Comparison of ENCODE assay signal across 8 mouse cellular contexts in the genomic region with DNA sequence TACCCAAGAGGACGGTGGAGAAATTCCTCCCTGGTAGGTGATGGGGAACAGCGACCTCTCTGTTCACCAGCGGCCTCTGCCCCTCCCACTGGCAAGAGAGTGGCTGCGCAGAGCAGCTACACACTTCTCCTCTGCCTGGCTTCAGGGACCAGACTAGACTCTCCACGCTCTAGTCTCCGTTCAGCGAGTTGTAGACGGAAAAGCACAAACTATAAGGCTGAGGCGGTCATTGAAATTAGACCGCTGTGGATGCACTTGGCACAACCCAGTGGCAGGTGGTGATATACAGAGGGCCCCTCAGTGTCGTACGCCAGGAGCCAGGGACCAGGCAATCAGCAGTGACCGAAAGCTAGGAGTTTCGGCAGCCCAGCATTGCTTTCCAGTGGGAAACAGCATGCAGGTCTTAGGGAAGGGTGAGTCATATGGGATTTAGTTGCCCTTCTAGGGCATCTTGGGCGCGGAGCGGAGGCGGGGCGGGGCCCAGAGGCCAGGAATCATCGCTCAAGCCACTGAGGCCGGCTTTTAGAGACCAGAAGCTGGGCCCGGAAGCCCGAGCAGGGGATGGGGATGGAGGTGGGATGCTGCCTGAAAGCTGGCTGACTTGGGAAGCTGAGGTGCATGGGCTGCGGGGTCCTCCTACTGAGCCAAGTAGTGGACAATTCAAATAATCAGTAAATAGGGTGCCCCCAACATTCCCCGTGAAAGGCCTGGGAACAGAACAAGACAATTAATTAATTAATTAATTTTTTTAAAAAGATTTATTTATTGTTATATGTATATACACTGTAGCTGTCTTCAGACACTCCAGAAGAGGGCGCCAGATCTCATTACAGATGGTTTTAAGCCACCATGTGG. TPM values are rescaled to one million over a fixed set of nuclear protein-coding genes. Genes with fewer than 3 reads are reported as not detected.
DNase-seq lines count a peak whose midpoint lies in the region; ATAC-seq and TF ChIP-seq lines count a peak whose summit lies in the region.

No protein-coding gene starts in this region.

- H3K27me3 ChIP-seq in spleen, adult 2 months (ENCODE audit: control insufficient read depth, insufficient read depth, low read length): no peaks in the 10 kb centered on the region
- no peaks in the 10 kb centered on the region for H3K27me3 ChIP-seq in kidney, embryonic 15.5 days
- H3K27me3 ChIP-seq in stomach, embryonic 14.5 days (ENCODE audit: control insufficient read depth, insufficient read depth, low read length): no peaks in the 10 kb centered on the region

- H3K9me3 ChIP-seq in kidney, embryonic 15.5 days (replicated peaks): no peaks in the 10 kb centered on the region
- H3K9me3 ChIP-seq in stomach, embryonic 14.5 days (ENCODE audit: control insufficient read depth, low read depth, low read length): no peaks in the 10 kb centered on the region

- 37% methylated on average over 26 of the region's 26 CpGs for WGBS in spleen, adult 2 months
- 3% methylated on average over 26 of the region's 26 CpGs for WGBS in kidney, embryonic 15.5 days
- 4% methylated on average over 26 of the region's 26 CpGs for WGBS in stomach, embryonic 14.5 days

- DNase-seq in spleen, adult 2 months (ENCODE audit: low read depth in 1 of 2, low spot score in 2 of 2): no peak
- DNase-seq in spleen, adult 12 weeks (ENCODE audit: low spot score): no peak
- DNase-seq in cerebellum, postnatal 14 days: peak; percentile 70 to 76
- DNase-seq in lung, postnatal 10 days: peak; percentile 46
- no peak for DNase-seq in ovary, postnatal 10 days (ENCODE audit: low spot score)

- no peak overlapping the region for H3K27ac ChIP-seq in spleen, adult 2 months (ENCODE audit: insufficient read depth, low read length)
- H3K27ac ChIP-seq in kidney, embryonic 15.5 days: peak overlapping the region; percentile 48
- H3K27ac ChIP-seq in stomach, embryonic 14.5 days (ENCODE audit: low read length): no peak overlapping the region

- peak overlapping the region; percentile 81 for H3K4me2 ChIP-seq in kidney, embryonic 15.5 days
- peak overlapping the region; percentile 62 for H3K4me2 ChIP-seq in stomach, embryonic 14.5 days (replicated peaks; ENCODE audit: low read depth, low read length)

- peak; percentile 24; the same call in 1 of the 2 replicates for TF ChIP-seq CTCF in spleen, adult 2 months (IDR thresholded peaks at IDR 0.05; ENCODE audit: extremely low read depth, insufficient read depth, insufficient read length, insufficient replicate concordance)

- peak overlapping the region; percentile 40 for H3K9ac ChIP-seq in kidney, embryonic 15.5 days
- 0 out of 2 replicates have a peak overlapping the region, but pooled peaks have one; percentile 4 for H3K9ac ChIP-seq in stomach, embryonic 14.5 days (replicated peaks; ENCODE audit: low read depth, low read length)

- H3K4me1 ChIP-seq in spleen, adult 2 months (ENCODE audit: control insufficient read depth, insufficient read depth, insufficient read length): no peaks in the 10 kb centered on the region
- H3K4me1 ChIP-seq in kidney, embryonic 15.5 days: peaks cover 8% of the 10 kb centered on the region; the same call in 1 of the 2 replicates
- H3K4me1 ChIP-seq in stomach, embryonic 14.5 days (ENCODE audit: control insufficient read depth, insufficient read depth, low read length): no peaks in the 10 kb centered on the region

- peak; percentile 94 for ATAC-seq in granulocyte monocyte progenitor cell, adult 5-6 weeks (replicated peaks; ENCODE audit: poor library complexity, severe bottlenecking)
- ATAC-seq in kidney, embryonic 15.5 days (replicated peaks; ENCODE audit: low FRiP score): peak; percentile 93
- ATAC-seq in stomach, embryonic 14.5 days (ENCODE audit: insufficient number of reproducible peaks, insufficient read depth, low FRiP score, low read depth): peak; percentile 88

- peak overlapping the region; percentile 41; the same call in 1 of the 2 replicates for H3K4me3 ChIP-seq in spleen, adult 2 months (ENCODE audit: extremely low read depth, insufficient read depth, insufficient read length)
- H3K4me3 ChIP-seq in kidney, embryonic 15.5 days (replicated peaks): peak overlapping the region; percentile 46
- peak overlapping the region; percentile 27 for H3K4me3 ChIP-seq in stomach, embryonic 14.5 days (ENCODE audit: low read depth, low read length)

- no peak for TF ChIP-seq POLR2A in spleen, adult 2 months (IDR thresholded peaks at IDR 0.05; ENCODE audit: low read depth, low read length)

- no peaks in the 10 kb centered on the region; the same call in 1 of the 2 replicates for H3K36me3 ChIP-seq in spleen, adult 2 months (ENCODE audit: control insufficient read depth, insufficient read depth, low read length)
- H3K36me3 ChIP-seq in kidney, embryonic 15.5 days: no peaks in the 10 kb centered on the region
- H3K36me3 ChIP-seq in stomach, embryonic 14.5 days (ENCODE audit: control insufficient read depth, insufficient read depth, low read length): no peaks in the 10 kb centered on the region

RNA-seq across cellular contexts. Expression of gene Klhl33, which starts 6.9 kb away (rescaled TPM):
- polyA plus RNA-seq in spleen, adult 2 months (2012; rRNA removed): 0.09 and 0.18 TPM in 2 replicates
- total RNA-seq in granulocyte monocyte progenitor cell, adult 5-6 weeks (2014; fragmentation: Nextera tagmentation): 0.17 TPM in 1 of 2 replicates, not detected in the other
- total RNA-seq in granulocyte monocyte progenitor cell, adult 5-6 weeks (2017): 0.10 and 0.73 TPM in 2 replicates
- polyA plus RNA-seq in kidney, embryonic 15.5 days (2015; fragmentation: Nextera tagmentation; extraction: Ambion mirVana): 0.19 TPM in 2 replicates
- 0.14 and 0.35 TPM in 2 replicates for polyA plus RNA-seq in stomach, embryonic 14.5 days (2014; fragmentation: Nextera tagmentation; extraction: Ambion mirVana)

RNA-seq across cellular contexts. Expression of gene Osgep, which starts 20.5 kb away (rescaled TPM):
- 74.2 and 145 TPM in 2 replicates for polyA plus RNA-seq in spleen, adult 2 months (2012; rRNA removed)
- total RNA-seq in granulocyte monocyte progenitor cell, adult 5-6 weeks (2014; fragmentation: Nextera tagmentation): 77.5 and 111 TPM in 2 replicates
- 110 and 118 TPM in 2 replicates for total RNA-seq in granulocyte monocyte progenitor cell, adult 5-6 weeks (2017)
- polyA plus RNA-seq in kidney, embryonic 15.5 days (2015; fragmentation: Nextera tagmentation; extraction: Ambion mirVana): 166 and 173 TPM in 2 replicates
- polyA plus RNA-seq in stomach, embryonic 14.5 days (2014; fragmentation: Nextera tagmentation; extraction: Ambion mirVana): 149 and 169 TPM in 2 replicates

RNA-seq across cellular contexts. Expression of gene Apex1, which starts 20.6 kb away (rescaled TPM):
- 22.7 and 26.8 TPM in 2 replicates for polyA plus RNA-seq in spleen, adult 2 months (2012; rRNA removed)
- 214 and 260 TPM in 2 replicates for total RNA-seq in granulocyte monocyte progenitor cell, adult 5-6 weeks (2014; fragmentation: Nextera tagmentation)
- total RNA-seq in granulocyte monocyte progenitor cell, adult 5-6 weeks (2017): 202 and 229 TPM in 2 replicates
- polyA plus RNA-seq in kidney, embryonic 15.5 days (2015; fragmentation: Nextera tagmentation; extraction: Ambion mirVana): 301 and 306 TPM in 2 replicates
- polyA plus RNA-seq in stomach, embryonic 14.5 days (2014; fragmentation: Nextera tagmentation; extraction: Ambion mirVana): 217 and 223 TPM in 2 replicates

RNA-seq across cellular contexts. Expression of gene Pip4p1, which starts 26.5 kb away (rescaled TPM):
- polyA plus RNA-seq in spleen, adult 2 months (2012; rRNA removed): 87.3 and 131 TPM in 2 replicates
- 48.4 and 72.7 TPM in 2 replicates for total RNA-seq in granulocyte monocyte progenitor cell, adult 5-6 weeks (2014; fragmentation: Nextera tagmentation)
- 20.9 and 25.0 TPM in 2 replicates for total RNA-seq in granulocyte monocyte progenitor cell, adult 5-6 weeks (2017)
- polyA plus RNA-seq in kidney, embryonic 15.5 days (2015; fragmentation: Nextera tagmentation; extraction: Ambion mirVana): 49.5 and 53.9 TPM in 2 replicates
- polyA plus RNA-seq in stomach, embryonic 14.5 days (2014; fragmentation: Nextera tagmentation; extraction: Ambion mirVana): 41.0 and 50.2 TPM in 2 replicates

RNA-seq across cellular contexts. Expression of gene Pnp, which starts 26.7 kb away (rescaled TPM):
- 21.4 and 27.0 TPM in 2 replicates for polyA plus RNA-seq in spleen, adult 2 months (2012; rRNA removed)
- 179 and 257 TPM in 2 replicates for total RNA-seq in granulocyte monocyte progenitor cell, adult 5-6 weeks (2014; fragmentation: Nextera tagmentation)
- 252 and 259 TPM in 2 replicates for total RNA-seq in granulocyte monocyte progenitor cell, adult 5-6 weeks (2017)
- polyA plus RNA-seq in kidney, embryonic 15.5 days (2015; fragmentation: Nextera tagmentation; extraction: Ambion mirVana): 74.3 and 78.6 TPM in 2 replicates
- 59.5 and 65.1 TPM in 2 replicates for polyA plus RNA-seq in stomach, embryonic 14.5 days (2014; fragmentation: Nextera tagmentation; extraction: Ambion mirVana)

Comparison
In these comparisons a context has a peak if more than half of its experiments do, and no peak if none do; other contexts are left out.
1. DNase-seq: peak in cerebellum, postnatal 14 days (2 of 2) and lung, postnatal 10 days (single experiment); none in spleen, adult 2 months (0 of 2), spleen, adult 12 weeks (single experiment) and ovary, postnatal 10 days (single experiment).
2. Peak in every context shown above with its lines, with median percentiles within 50 percentile points of each other: H3K4me3 ChIP-seq and ATAC-seq.